Mouse (Mus musculus) heart, embryonic 14.5 days (tissue): ENCODE measurements around the gene Crhr1. TPM values are rescaled to one million over a fixed set of nuclear protein-coding genes. Genes with fewer than 3 reads are reported as not detected.
"Not testable (repeated sequence)": the region's sequence is repeated elsewhere in the genome, so short reads cannot be mapped to it uniquely, and the experiment has no call there.

ENCODE experiments used
- ATAC-seq: fragments of 200-750 bp; cut with Nextera tagmentation; 2 replicates; pipeline ENCODE4 v1.8.0; 2017; ENCODE audit warnings: low read depth, moderate TSS enrichment; ENCODE audit not compliant: insufficient number of reproducible peaks, insufficient read depth, low FRiP score
- H3K27ac ChIP-seq, 2 experiments: fragments of 200-500 bp in 1 of 2; fragments of 300-500 bp in 1 of 2; sonication (generic) in 1 of 2; replicated peaks in 1 of 2; 2 replicates each; pipeline ENCODE4 v1.5.1; 2012 to 2014; ENCODE audit warnings: low read depth in 2 of 2, low read length in 2 of 2, control low read depth in 1 of 2, mild to moderate bottlenecking in 1 of 2, mixed read lengths in 1 of 2; ENCODE audit not compliant: control insufficient read depth in 1 of 2, insufficient read depth in 1 of 2
- H3K27me3 ChIP-seq: fragments of 300-500 bp; sonication (generic); 2 replicates; pipeline ENCODE4 v1.6.1; 2014; ENCODE audit warnings: mild to moderate bottlenecking, low read length, control low read depth; ENCODE audit not compliant: control insufficient read depth, insufficient read depth
- H3K36me3 ChIP-seq: fragments of 300-500 bp; sonication (generic); 2 replicates; pipeline ENCODE4 v1.6.1; 2014; ENCODE audit warnings: mild to moderate bottlenecking, control low read depth, low read length, mixed read lengths; ENCODE audit not compliant: control insufficient read depth, insufficient read depth
- H3K4me1 ChIP-seq, 2 experiments: fragments of 200-500 bp in 1 of 2; fragments of 300-500 bp in 1 of 2; sonication (generic) in 1 of 2; 2 replicates each; pipeline ENCODE4 v1.6.1; 2012 to 2014; ENCODE audit warnings: low read length in 2 of 2, control low read depth in 1 of 2, mixed read lengths in 1 of 2; ENCODE audit not compliant: control insufficient read depth in 2 of 2, insufficient read depth in 2 of 2
- H3K4me2 ChIP-seq: fragments of 300-500 bp; sonication (generic); 2 replicates; pipeline ENCODE4 v1.6.1; 2014; ENCODE audit warnings: mild to moderate bottlenecking, low read length
- H3K4me3 ChIP-seq, 2 experiments: fragments of 200-500 bp in 1 of 2; fragments of 300-500 bp in 1 of 2; sonication (generic) in 1 of 2; 2 replicates each; pipeline ENCODE4 v1.5.1; 2012 to 2014; ENCODE audit warnings: low read length in 2 of 2, mild to moderate bottlenecking in 2 of 2, control low read depth in 1 of 2, low read depth in 1 of 2, moderate library complexity in 1 of 2; ENCODE audit not compliant: control insufficient read depth in 1 of 2, insufficient read depth in 1 of 2
- H3K9ac ChIP-seq: fragments of 300-500 bp; sonication (generic); 2 replicates; pipeline ENCODE4 v1.6.1; 2014; ENCODE audit warnings: mild to moderate bottlenecking, low read length
- H3K9me3 ChIP-seq: fragments of 300-500 bp; sonication (generic); 2 replicates; pipeline ENCODE4 v1.6.1; 2016; ENCODE audit warnings: low read length, control low read depth; ENCODE audit not compliant: control insufficient read depth
- WGBS: fragments of 180-500 bp; shearing (Covaris S2); extraction: QIAGEN DNeasy Blood & Tissue Kit; methylation state at CpG from one replicate; pipeline ENCODE4 v1.1.7; 2014; 5-methylcytosine and 5-hydroxymethylcytosine counted together
- polyA plus RNA-seq: library from polyadenylated mRNA; unstranded; fragments of >200 nt; fragmentation: Nextera tagmentation; extraction: Ambion mirVana; gene quantifications from 2 replicates; pipeline ENCODE4 v1.2.1, GENCODE M21; 2014

Crhr1 gene
- polyA plus RNA-seq, 1 experiment from 2014 or later: not detected

GRCm38 (mm10) chr11:104195382-104195781 lies 62.7 kb downstream of the Crhr1 start:
- Histone ChIP-seq H3K36me3 (no peaks in the 10 kb centered on the region), H3K4me2 (no peak overlapping the region), H3K27me3 (peaks cover 13% of the 10 kb centered on the region), H3K9ac (no peak overlapping the region), H3K4me3 (no peak overlapping the region), H3K9me3 (no peaks in the 10 kb centered on the region), H3K4me1 (no peaks in the 10 kb centered on the region), H3K27ac (no peak overlapping the region)
- 58% methylated on average over 11 of the region's 11 CpGs for WGBS
- no peak for ATAC-seq

DNA sequence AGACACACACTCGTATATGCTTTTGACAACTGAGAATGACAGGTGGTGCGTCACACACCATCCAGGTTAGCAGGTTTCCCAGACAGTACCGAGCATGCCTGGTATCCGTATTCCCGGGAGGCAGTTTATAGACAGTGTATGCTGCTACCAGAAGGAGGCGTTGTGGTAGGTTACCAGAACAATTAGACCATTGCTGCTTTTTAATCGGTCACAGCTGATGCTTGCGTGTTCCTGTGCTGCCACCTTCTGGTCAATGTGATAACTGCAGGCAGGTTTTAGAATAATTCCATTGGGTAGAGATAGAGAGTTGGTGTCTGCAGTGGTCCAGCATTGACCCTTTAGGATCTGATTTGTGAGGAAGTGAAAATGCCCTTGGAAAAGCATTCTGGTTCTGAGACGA lies 63.1 kb downstream of the Crhr1 start:
- no peaks in the 10 kb centered on the region for H3K4me1 ChIP-seq
- WGBS: 11% methylated on average over 9 of the region's 9 CpGs
- peaks cover 13% of the 10 kb centered on the region for H3K27me3 ChIP-seq
- H3K9ac ChIP-seq: no peak overlapping the region
- no peaks in the 10 kb centered on the region for H3K9me3 ChIP-seq
- no peaks in the 10 kb centered on the region for H3K36me3 ChIP-seq
- ATAC-seq: 0 out of 2 replicates have a peak, but pooled peaks have one; percentile 21
- H3K4me2 ChIP-seq: no peak overlapping the region
- no peak overlapping the region for H3K4me3 ChIP-seq
- no peak overlapping the region for H3K27ac ChIP-seq

GRCm38 (mm10) chr11:104197861-104198260 lies 65.2 kb downstream of the Crhr1 start:
- no peak overlapping the region for H3K4me3 ChIP-seq
- 7% methylated on average over 10 of the region's 10 CpGs for WGBS
- H3K4me1 ChIP-seq: no peaks in the 10 kb centered on the region
- peaks cover 7% of the 10 kb centered on the region for H3K9me3 ChIP-seq
- H3K4me2 ChIP-seq: no peak overlapping the region
- no peak overlapping the region for H3K27ac ChIP-seq
- no peaks in the 10 kb centered on the region for H3K36me3 ChIP-seq
- peaks cover 13% of the 10 kb centered on the region for H3K27me3 ChIP-seq
- ATAC-seq: no peak
- no peak overlapping the region for H3K9ac ChIP-seq

GRCm38 (mm10) chr11:104203271-104203670 lies 70.6 kb downstream of the Crhr1 start:
- WGBS: 49% methylated on average over 3 of the region's 3 CpGs
- no peaks in the 10 kb centered on the region for H3K4me1 ChIP-seq
- H3K4me3 ChIP-seq: no peak overlapping the region
- peaks cover 7% of the 10 kb centered on the region for H3K9me3 ChIP-seq
- H3K4me2 ChIP-seq: no peak overlapping the region
- ATAC-seq: no peak
- H3K27ac ChIP-seq: no peak overlapping the region
- H3K36me3 ChIP-seq: no peaks in the 10 kb centered on the region
- peaks cover 3% of the 10 kb centered on the region; the same call in 1 of the 2 replicates for H3K27me3 ChIP-seq
- H3K9ac ChIP-seq: no peak overlapping the region

GRCm38 (mm10) chr11:104206573-104206972 lies 73.9 kb downstream of the Crhr1 start:
- Histone ChIP-seq H3K4me1 (no peaks in the 10 kb centered on the region), H3K9me3 (peaks cover 7% of the 10 kb centered on the region), H3K4me2 (no peak overlapping the region), H3K4me3 (no peak overlapping the region), H3K9ac (no peak overlapping the region), H3K36me3 (no peaks in the 10 kb centered on the region), H3K27me3 (no peaks in the 10 kb centered on the region), H3K27ac (no peak overlapping the region)
- ATAC-seq: no peak
- WGBS: 54% methylated on average over 4 of the region's 4 CpGs

- 57% methylated on average over 3 of the region's 3 CpGs for WGBS
These were observed 76.4 kb downstream of the Crhr1 start for GRCm38 (mm10) chr11:104209041-104209440.

GRCm38 (mm10) chr11:104211251-104211650 lies 78.6 kb downstream of the Crhr1 start:
- Histone ChIP-seq H3K9ac (no peak overlapping the region), H3K4me2 (no peak overlapping the region), H3K4me1 (no peaks in the 10 kb centered on the region), H3K27me3 (no peaks in the 10 kb centered on the region), H3K9me3 (no peaks in the 10 kb centered on the region), H3K36me3 (no peaks in the 10 kb centered on the region), H3K27ac (no peak overlapping the region), H3K4me3 (no peak overlapping the region)
- 77% methylated on average over 6 of the region's 6 CpGs for WGBS
- no peak for ATAC-seq

More at GRCm38 (mm10) chr11:104209041-104209440, 76.4 kb downstream of the Crhr1 start:
- no peak overlapping the region for H3K9ac ChIP-seq
- H3K9me3 ChIP-seq: no peaks in the 10 kb centered on the region
- ATAC-seq: no peak
- H3K4me1 ChIP-seq: no peaks in the 10 kb centered on the region
- H3K4me3 ChIP-seq: no peak overlapping the region
- H3K27me3 ChIP-seq: no peaks in the 10 kb centered on the region
- no peak overlapping the region for H3K4me2 ChIP-seq
- H3K36me3 ChIP-seq: no peaks in the 10 kb centered on the region
- no peak overlapping the region for H3K27ac ChIP-seq

GRCm38 (mm10) chr11:104214128-104214527 lies 81.5 kb downstream of the Crhr1 start:
- H3K9ac ChIP-seq, ATAC-seq, H3K9me3 ChIP-seq, H3K27ac ChIP-seq, H3K27me3 ChIP-seq, H3K36me3 ChIP-seq, H3K4me2 ChIP-seq, H3K4me3 ChIP-seq, H3K4me1 ChIP-seq: not testable (repeated sequence)
- 91% methylated on average over 5 of the region's 5 CpGs for WGBS
